ENCODE assay signal across 14 mouse cellular contexts in the genomic region with DNA sequence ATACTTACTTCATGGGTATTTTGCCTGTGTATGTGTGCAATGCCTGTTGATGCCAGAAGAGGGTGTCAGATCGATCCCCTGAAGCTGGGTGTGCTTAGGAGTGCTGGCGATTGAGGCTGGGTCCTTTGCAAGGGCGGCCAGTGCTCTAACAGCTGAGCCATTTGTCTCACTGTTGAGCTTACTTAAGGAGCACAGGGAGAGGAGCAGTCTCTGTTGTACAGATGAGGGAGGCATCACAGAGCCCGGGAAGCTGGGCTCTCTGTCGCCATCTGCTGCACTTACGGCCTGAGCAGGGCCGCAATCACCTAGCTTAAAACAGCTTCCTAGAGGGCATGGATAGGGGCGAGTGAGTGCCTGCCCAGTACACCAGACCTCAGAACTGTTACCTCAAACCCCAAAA. TPM values are rescaled to one million over a fixed set of nuclear protein-coding genes. Genes with fewer than 3 reads are reported as not detected.
A peak's percentile ranks its signal among the peaks of the same experiment; 100 is the strongest.
DNase-seq lines count a peak whose midpoint lies in the region; ATAC-seq and TF ChIP-seq lines count a peak whose summit lies in the region.
"Had no signal": no experiment of that assay in that cellular context is flagged by ENCODE, and none has a peak within 500 bp of the region (broad histone marks: within the 10 kb centered on the region; RNA-seq: fewer than 3 reads in every experiment).

No protein-coding gene starts in this region.

- H3K27ac ChIP-seq in liver, embryonic 14.5 days, result no peak overlapping the region
- no peak overlapping the region for H3K27ac ChIP-seq in liver, embryonic 12.5 days
- no peak overlapping the region for H3K27ac ChIP-seq in midbrain, embryonic 13.5 days
- H3K27ac ChIP-seq: embryonic facial prominence, embryonic 15.5 days; heart, embryonic 15.5 days had no signal

- TF ChIP-seq EP300 in liver, embryonic 14.5 days (IDR thresholded peaks at IDR 0.05; ENCODE audit: low read depth), result no peak

- DNase-seq in cerebellum, postnatal 25 days, result peak; percentile 34 to 65
- no peak for DNase-seq in cerebellum, postnatal 4 days (ENCODE audit: low spot score in 2 of 2)
- DNase-seq in liver, embryonic 14.5 days (ENCODE audit: low read depth in 3 of 3, low spot score in 3 of 3), result no peak
- peak; percentile 79 for DNase-seq in ZHBTc4 (ENCODE audit: low read depth, low spot score)
- DNase-seq in adrenal gland, postnatal 10 days, result no peak
- DNase-seq: lung, postnatal 4 days had no signal

- no peak overlapping the region for H3K9ac ChIP-seq in liver, embryonic 14.5 days (replicated peaks)
- no peak overlapping the region for H3K9ac ChIP-seq in liver, embryonic 12.5 days
- H3K9ac ChIP-seq in midbrain, embryonic 13.5 days (replicated peaks), result no peak overlapping the region
- H3K9ac ChIP-seq: embryonic facial prominence, embryonic 15.5 days; heart, embryonic 15.5 days had no signal

- H3K9me3 ChIP-seq in liver, embryonic 14.5 days (ENCODE audit: control insufficient read depth, low read length), result no peaks in the 10 kb centered on the region
- no peaks in the 10 kb centered on the region for H3K9me3 ChIP-seq in liver, embryonic 12.5 days (replicated peaks)
- no peaks in the 10 kb centered on the region for H3K9me3 ChIP-seq in midbrain, embryonic 13.5 days
- H3K9me3 ChIP-seq: embryonic facial prominence, embryonic 15.5 days; heart, embryonic 15.5 days had no signal

- H3K36me3 ChIP-seq in liver, embryonic 14.5 days (replicated peaks; ENCODE audit: control insufficient read depth, insufficient read depth, low read depth), result no peaks in the 10 kb centered on the region
- no peaks in the 10 kb centered on the region; the same call in 1 of the 2 replicates for H3K36me3 ChIP-seq in liver, embryonic 12.5 days
- no peaks in the 10 kb centered on the region; the same call in 1 of the 2 replicates for H3K36me3 ChIP-seq in midbrain, embryonic 13.5 days
- H3K36me3 ChIP-seq: embryonic facial prominence, embryonic 15.5 days; heart, embryonic 15.5 days had no signal

- no peak overlapping the region for H3K4me3 ChIP-seq in liver, embryonic 14.5 days (ENCODE audit: insufficient read depth in 1 of 2, low read depth in 2 of 2, low read length in 2 of 2)
- H3K4me3 ChIP-seq in liver, embryonic 12.5 days, result no peak overlapping the region
- no peak overlapping the region for H3K4me3 ChIP-seq in midbrain, embryonic 13.5 days (replicated peaks)
- H3K4me3 ChIP-seq: embryonic facial prominence, embryonic 15.5 days; heart, embryonic 15.5 days had no signal

- H3K27me3 ChIP-seq in liver, embryonic 14.5 days (ENCODE audit: control insufficient read depth, insufficient read depth, low read length), result no peaks in the 10 kb centered on the region
- H3K27me3 ChIP-seq in liver, embryonic 12.5 days (replicated peaks), result no peaks in the 10 kb centered on the region
- H3K27me3 ChIP-seq in midbrain, embryonic 13.5 days, result no peaks in the 10 kb centered on the region
- H3K27me3 ChIP-seq: embryonic facial prominence, embryonic 15.5 days; heart, embryonic 15.5 days had no signal

- H3K4me1 ChIP-seq in liver, embryonic 14.5 days (replicated peaks; ENCODE audit: control insufficient read depth in 2 of 2, insufficient read depth in 2 of 2, low read length in 1 of 2), result peaks cover 1 to 7% of the 10 kb centered on the region in 2 experiments; a peak in 3 of 4 replicates
- H3K4me1 ChIP-seq in liver, embryonic 12.5 days, result peaks cover 62% of the 10 kb centered on the region
- H3K4me1 ChIP-seq in midbrain, embryonic 13.5 days (replicated peaks), result peaks cover 58% of the 10 kb centered on the region

- peak; percentile 59 for TF ChIP-seq CTCF in liver, embryonic 14.5 days (IDR thresholded peaks at IDR 0.05; ENCODE audit: low read depth)

- no peak for ATAC-seq in liver, embryonic 14.5 days (ENCODE audit: insufficient read depth)
- ATAC-seq in liver, embryonic 12.5 days, result no peak
- ATAC-seq in midbrain, embryonic 13.5 days, result 0 out of 2 replicates have a peak, but pooled peaks have one; percentile 7
- no peak for ATAC-seq in megakaryocyte, adult 5-6 weeks (ENCODE audit: poor library complexity, severe bottlenecking)

- H3K4me2 ChIP-seq in liver, embryonic 14.5 days (ENCODE audit: low read depth), result no peak overlapping the region
- no peak overlapping the region for H3K4me2 ChIP-seq in liver, embryonic 12.5 days
- H3K4me2 ChIP-seq in midbrain, embryonic 13.5 days (replicated peaks), result no peak overlapping the region
- H3K4me2 ChIP-seq: embryonic facial prominence, embryonic 15.5 days; heart, embryonic 15.5 days had no signal

- 58% methylated on average over 8 of the region's 8 CpGs for WGBS in liver, embryonic 14.5 days (ENCODE audit: insufficient replicate concordance)
- WGBS in liver, embryonic 12.5 days (ENCODE audit: insufficient replicate concordance), result 57% methylated on average over 8 of the region's 8 CpGs
- WGBS in midbrain, embryonic 13.5 days, result 48% methylated on average over 8 of the region's 8 CpGs

RNA-seq across cellular contexts. Expression of gene Kdm4b, which starts 7.1 kb away (rescaled TPM):
- polyA plus RNA-seq in liver, embryonic 14.5 days (2012; rRNA removed), result 4.2 and 4.6 TPM in 2 replicates
- 4.5 and 6.3 TPM in 2 replicates for polyA plus RNA-seq in liver, embryonic 14.5 days (2014; fragmentation: Nextera tagmentation; extraction: Ambion mirVana)
- 13.6 and 13.9 TPM in 2 replicates for polyA plus RNA-seq in liver, embryonic 12.5 days (2016; fragmentation: Nextera tagmentation; extraction: Ambion mirVana)
- 62.1 and 77.3 TPM in 2 replicates for polyA plus RNA-seq in midbrain, embryonic 13.5 days (2015; fragmentation: Nextera tagmentation; extraction: Ambion mirVana)
- 8.0 and 10.8 TPM in 2 replicates for total RNA-seq in megakaryocyte, adult 5-6 weeks (2015)
- 6.7 and 7.1 TPM in 2 replicates for total RNA-seq in megakaryocyte, adult 5-6 weeks (2017)
- 10 to 100 TPM; 35.0 to 41.8 TPM for total RNA-seq in adrenal gland, postnatal 10 days (2021)

RNA-seq across cellular contexts. Expression of gene Uhrf1, which starts 29.9 kb away (rescaled TPM):
- 72.6 and 86.2 TPM in 2 replicates for polyA plus RNA-seq in liver, embryonic 14.5 days (2012; rRNA removed)
- 76.0 and 90.8 TPM in 2 replicates for polyA plus RNA-seq in liver, embryonic 14.5 days (2014; fragmentation: Nextera tagmentation; extraction: Ambion mirVana)
- polyA plus RNA-seq in liver, embryonic 12.5 days (2016; fragmentation: Nextera tagmentation; extraction: Ambion mirVana), result 153 and 154 TPM in 2 replicates
- polyA plus RNA-seq in midbrain, embryonic 13.5 days (2015; fragmentation: Nextera tagmentation; extraction: Ambion mirVana), result 59.9 and 62.8 TPM in 2 replicates
- 39.3 and 52.3 TPM in 2 replicates for total RNA-seq in megakaryocyte, adult 5-6 weeks (2015)
- 83.7 and 101 TPM in 2 replicates for total RNA-seq in megakaryocyte, adult 5-6 weeks (2017)
- 10 to 100 TPM; 28.5 to 34.8 TPM for total RNA-seq in adrenal gland, postnatal 10 days (2021)

RNA-seq across cellular contexts. Expression of gene Arrdc5, which starts 32.9 kb away (rescaled TPM):
- not detected in 2 replicates for polyA plus RNA-seq in liver, embryonic 14.5 days (2012; rRNA removed)
- polyA plus RNA-seq in liver, embryonic 14.5 days (2014; fragmentation: Nextera tagmentation; extraction: Ambion mirVana), result not detected in 2 replicates
- not detected in 2 replicates for polyA plus RNA-seq in liver, embryonic 12.5 days (2016; fragmentation: Nextera tagmentation; extraction: Ambion mirVana)
- not detected in 2 replicates for polyA plus RNA-seq in midbrain, embryonic 13.5 days (2015; fragmentation: Nextera tagmentation; extraction: Ambion mirVana)
- total RNA-seq in megakaryocyte, adult 5-6 weeks (2015), result not detected in 2 replicates
- not detected in 2 replicates for total RNA-seq in megakaryocyte, adult 5-6 weeks (2017)
- not detected for total RNA-seq in adrenal gland, postnatal 10 days (2021)
- total RNA-seq: adrenal gland, postnatal 36 days; layer of hippocampus, adult 8-10 months had no signal
- polyA plus RNA-seq: C2C12; embryonic facial prominence, embryonic 15.5 days; heart, embryonic 15.5 days had no signal

RNA-seq across cellular contexts. Expression of gene Plin3, which starts 40.3 kb away (rescaled TPM):
- polyA plus RNA-seq in liver, embryonic 14.5 days (2012; rRNA removed), result 7.4 and 9.2 TPM in 2 replicates
- 24.2 and 27.2 TPM in 2 replicates for polyA plus RNA-seq in liver, embryonic 14.5 days (2014; fragmentation: Nextera tagmentation; extraction: Ambion mirVana)
- 28.3 and 30.2 TPM in 2 replicates for polyA plus RNA-seq in liver, embryonic 12.5 days (2016; fragmentation: Nextera tagmentation; extraction: Ambion mirVana)
- 14.8 and 16.7 TPM in 2 replicates for polyA plus RNA-seq in midbrain, embryonic 13.5 days (2015; fragmentation: Nextera tagmentation; extraction: Ambion mirVana)
- 7.1 and 9.1 TPM in 2 replicates for total RNA-seq in megakaryocyte, adult 5-6 weeks (2015)
- 28.3 and 29.2 TPM in 2 replicates for total RNA-seq in megakaryocyte, adult 5-6 weeks (2017)
- total RNA-seq in adrenal gland, postnatal 10 days (2021), result 10 to 100 TPM; 96.0 to 97.9 TPM

RNA-seq across cellular contexts. Expression of gene Ticam1, which starts 56.4 kb away (rescaled TPM):
- 4.9 and 6.8 TPM in 2 replicates for polyA plus RNA-seq in liver, embryonic 14.5 days (2012; rRNA removed)
- polyA plus RNA-seq in liver, embryonic 14.5 days (2014; fragmentation: Nextera tagmentation; extraction: Ambion mirVana), result 3.4 and 3.8 TPM in 2 replicates
- 3.8 and 4.1 TPM in 2 replicates for polyA plus RNA-seq in liver, embryonic 12.5 days (2016; fragmentation: Nextera tagmentation; extraction: Ambion mirVana)
- polyA plus RNA-seq in midbrain, embryonic 13.5 days (2015; fragmentation: Nextera tagmentation; extraction: Ambion mirVana), result 1.0 and 1.3 TPM in 2 replicates
- 14.3 and 15.0 TPM in 2 replicates for total RNA-seq in megakaryocyte, adult 5-6 weeks (2015)
- 6.0 and 6.1 TPM in 2 replicates for total RNA-seq in megakaryocyte, adult 5-6 weeks (2017)
- total RNA-seq in adrenal gland, postnatal 10 days (2021), result 10 to 100 TPM; 16.6 to 18.1 TPM

Comparison
In these comparisons a context has a peak if more than half of its experiments do, and no peak if none do; other contexts are left out.
1. DNase-seq: peak in cerebellum, postnatal 25 days (2 of 2) and ZHBTc4 (single experiment); none in cerebellum, postnatal 4 days (0 of 2), liver, embryonic 14.5 days (0 of 3) and adrenal gland, postnatal 10 days (single experiment).